Mouse (Mus musculus) midbrain, postnatal 0 days (tissue): ENCODE measurements at regions not wholly inside any gene's neighbourhood (a gene's known extent, or its start where the extent isn't known, plus 50 kb on each side); places are given as distances from the start of the nearest gene placed in this dataset.

ENCODE experiments used
- ATAC-seq: fragments of 200-750 bp; cut with Nextera tagmentation; 2 replicates; pipeline ENCODE4 v1.8.0; 2017; ENCODE audit warnings: moderate number of reproducible peaks, mild to moderate bottlenecking, moderate TSS enrichment, moderate library complexity; ENCODE audit not compliant: low FRiP score
- DNase-seq: peaks from one replicate; pipeline ENCODE4 v3.0.0-alpha.2; 2015; ENCODE audit warnings: low spot score
- H3K27ac ChIP-seq: fragments of 300-500 bp; sonication (generic); 2 replicates; pipeline ENCODE4 v1.5.1; 2014; ENCODE audit warnings: low read depth, mild to moderate bottlenecking, low read length, mixed read lengths
- H3K27me3 ChIP-seq: fragments of 300-500 bp; sonication (generic); 2 replicates; pipeline ENCODE4 v1.6.1; 2014; ENCODE audit warnings: low read length, control low read depth, mixed read lengths; ENCODE audit not compliant: insufficient read depth
- H3K36me3 ChIP-seq: fragments of 300-500 bp; sonication (generic); 2 replicates; pipeline ENCODE4 v1.6.1; 2014; ENCODE audit warnings: low read length, control low read depth, mixed read lengths; ENCODE audit not compliant: insufficient read depth
- H3K4me1 ChIP-seq: fragments of 300-500 bp; sonication (generic); 2 replicates; pipeline ENCODE4 v1.6.1; 2014; ENCODE audit warnings: mild to moderate bottlenecking, control low read depth, antibody characterized with exemption, low read length, mixed read lengths; ENCODE audit not compliant: insufficient read depth
- H3K4me2 ChIP-seq: fragments of 300-500 bp; sonication (generic); 2 replicates; pipeline ENCODE4 v1.6.1; 2014; ENCODE audit warnings: low read depth, mild to moderate bottlenecking, low read length, mixed read lengths; ENCODE audit not compliant: poor library complexity, severe bottlenecking
- H3K4me3 ChIP-seq: fragments of 300-500 bp; sonication (generic); 2 replicates; pipeline ENCODE4 v1.5.1; 2014; ENCODE audit warnings: low read depth, mild to moderate bottlenecking, low read length, moderate library complexity
- H3K9ac ChIP-seq: fragments of 300-500 bp; sonication (generic); replicated peaks from 2 replicates; pipeline ENCODE4 v1.6.1; 2014; ENCODE audit warnings: mild to moderate bottlenecking, low read length, moderate library complexity, mixed read lengths; ENCODE audit not compliant: poor library complexity, severe bottlenecking
- H3K9me3 ChIP-seq: fragments of 300-500 bp; sonication (generic); 2 replicates; pipeline ENCODE4 v1.6.1; 2016; ENCODE audit warnings: low read length, control low read depth
- CTCF ChIP-seq: IDR thresholded peaks from 2 replicates; pipeline ENCODE4 v1.5.1; 2016; ENCODE audit warnings: antibody characterized with exemption, mild to moderate bottlenecking
- WGBS: fragments of 180-500 bp; shearing (Covaris S2); extraction: QIAGEN DNeasy Blood & Tissue Kit; methylation state at CpG from one replicate; pipeline ENCODE4 v1.1.7; 2014; 5-methylcytosine and 5-hydroxymethylcytosine counted together

GRCm38 (mm10) chr16:21353111-21353510 is 69.8 kb upstream of the Vps8 start:
- H3K27ac ChIP-seq = no peak overlapping the region
- H3K9me3 ChIP-seq = no peaks in the 10 kb centered on the region
- H3K4me3 ChIP-seq = no peak overlapping the region
- H3K4me2 ChIP-seq = no peak overlapping the region
- H3K9ac ChIP-seq = no peak overlapping the region
- no peaks in the 10 kb centered on the region for H3K27me3 ChIP-seq
- WGBS = 57% methylated on average over 5 of the region's 5 CpGs
- no peak for ATAC-seq
- TF ChIP-seq CTCF = no peak
- DNase-seq = no peak
- H3K36me3 ChIP-seq = no peaks in the 10 kb centered on the region
- 0 out of 2 replicates have a peak, but pooled peaks cover 3% of the 10 kb centered on the region for H3K4me1 ChIP-seq

- no peak overlapping the region for H3K4me3 ChIP-seq
- WGBS = 18% methylated on average over 6 of the region's 6 CpGs
- DNase-seq = peak; percentile 38
- 0 out of 2 replicates have a peak, but pooled peaks cover 3% of the 10 kb centered on the region for H3K4me1 ChIP-seq
- H3K9me3 ChIP-seq = no peaks in the 10 kb centered on the region
- peak; percentile 41; the same call in 1 of the 2 replicates for ATAC-seq
- no peaks in the 10 kb centered on the region for H3K27me3 ChIP-seq
- H3K27ac ChIP-seq = no peak overlapping the region
- no peak for TF ChIP-seq CTCF
- H3K36me3 ChIP-seq = no peaks in the 10 kb centered on the region
- H3K9ac ChIP-seq = no peak overlapping the region
- H3K4me2 ChIP-seq = no peak overlapping the region
Observed at GRCm38 (mm10) chr16:21353545-21353944, 69.4 kb upstream of the Vps8 start.

DNA sequence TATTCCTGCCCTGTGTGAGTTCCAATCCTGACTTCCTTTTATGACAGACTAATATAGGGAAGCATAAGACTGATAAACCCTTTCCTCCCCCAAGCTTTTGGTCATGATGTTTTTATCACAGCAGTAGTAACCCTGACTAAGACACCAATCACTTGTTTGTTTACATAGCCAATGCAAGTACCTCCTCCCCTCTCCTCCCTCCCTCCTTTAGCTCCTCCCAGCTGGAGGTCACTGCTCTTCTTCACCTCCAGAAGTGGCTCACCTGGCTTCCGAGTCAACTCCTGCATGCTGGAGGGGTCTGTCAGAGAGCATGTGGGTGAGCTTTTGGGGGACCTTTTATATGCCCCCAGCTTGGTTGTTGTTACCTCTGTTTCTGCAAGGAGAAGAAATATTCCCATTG is 67.3 kb upstream of the Vps8 start:
- ATAC-seq (no peak), DNase-seq (no peak)
- Histone ChIP-seq H3K9me3 (no peaks in the 10 kb centered on the region), H3K9ac (no peak overlapping the region), H3K27me3 (no peaks in the 10 kb centered on the region), H3K4me2 (no peak overlapping the region), H3K4me1 (0 out of 2 replicates have a peak, but pooled peaks cover 3% of the 10 kb centered on the region), H3K27ac (no peak overlapping the region), H3K36me3 (no peaks in the 10 kb centered on the region), H3K4me3 (no peak overlapping the region)
- TF ChIP-seq CTCF = no peak
- 85% methylated on average over 1 of the region's 1 CpGs for WGBS

DNA sequence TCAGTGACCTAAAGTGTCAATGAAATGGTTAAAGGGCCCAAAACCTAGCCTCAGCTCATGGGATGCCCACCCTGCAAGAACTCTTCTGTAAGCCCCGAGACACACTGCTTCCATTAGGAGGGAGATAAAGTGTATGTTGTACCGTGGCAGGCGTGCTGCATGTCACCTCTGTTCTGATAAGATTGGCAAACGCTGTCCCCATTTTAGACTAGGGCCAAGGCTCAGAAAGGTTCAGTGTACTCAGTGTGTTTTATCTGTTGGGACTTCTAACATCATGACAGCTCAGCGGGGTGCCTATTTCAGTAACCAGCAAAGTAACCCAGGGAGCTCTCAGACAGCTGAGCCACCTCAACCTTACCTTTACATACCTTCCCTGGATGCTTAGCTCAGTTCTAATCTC is 65.5 kb upstream of the Vps8 start:
- DNase-seq = no peak

DNA sequence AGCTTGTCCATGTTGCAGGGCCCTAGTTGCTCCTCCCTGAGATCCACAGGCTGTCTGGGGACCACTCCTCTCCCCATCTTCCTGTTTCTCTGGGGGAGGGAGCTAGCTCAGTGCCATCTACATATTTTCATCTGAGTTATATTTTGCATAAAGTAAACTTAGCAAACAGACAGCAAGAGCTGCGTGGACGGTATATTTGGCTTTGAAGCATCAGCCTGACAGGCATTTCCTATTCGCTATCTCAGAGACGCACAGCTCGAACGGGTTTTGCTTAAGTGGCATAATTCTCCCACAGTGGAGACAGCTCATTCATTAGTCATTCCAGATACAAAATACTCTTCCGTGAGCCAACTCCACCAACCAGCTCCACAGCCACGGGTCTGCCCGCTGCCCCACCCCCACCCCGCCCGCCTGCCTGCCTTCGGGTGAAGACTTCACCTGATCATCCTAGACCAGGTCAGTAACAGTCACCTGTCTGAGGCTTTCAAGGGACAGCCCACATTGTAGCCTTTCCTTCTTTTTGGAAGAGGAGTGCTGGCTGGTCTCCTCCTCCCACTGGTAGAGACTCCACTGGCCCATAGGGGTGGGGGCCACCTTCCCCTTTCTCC is 64.5 kb upstream of the Vps8 start:
- TF ChIP-seq CTCF = no peak
- no peak overlapping the region for H3K27ac ChIP-seq
- H3K36me3 ChIP-seq = no peaks in the 10 kb centered on the region
- ATAC-seq = no peak
- no peak for DNase-seq
- H3K27me3 ChIP-seq = no peaks in the 10 kb centered on the region
- no peak overlapping the region for H3K4me3 ChIP-seq
- H3K9ac ChIP-seq = no peak overlapping the region
- 41% methylated on average over 12 of the region's 12 CpGs for WGBS
- no peaks in the 10 kb centered on the region for H3K9me3 ChIP-seq
- H3K4me1 ChIP-seq = 0 out of 2 replicates have a peak, but pooled peaks cover under 1% of the 10 kb centered on the region
- no peak overlapping the region for H3K4me2 ChIP-seq

More for the DNA sequence above, 65.5 kb upstream of the Vps8 start:
- H3K9ac ChIP-seq = no peak overlapping the region
- no peak for TF ChIP-seq CTCF
- ATAC-seq = no peak
- 0 out of 2 replicates have a peak, but pooled peaks cover 3% of the 10 kb centered on the region for H3K4me1 ChIP-seq
- H3K27ac ChIP-seq = no peak overlapping the region
- H3K9me3 ChIP-seq = no peaks in the 10 kb centered on the region
- H3K27me3 ChIP-seq = no peaks in the 10 kb centered on the region
- no peak overlapping the region for H3K4me3 ChIP-seq
- H3K36me3 ChIP-seq = no peaks in the 10 kb centered on the region
- no peak overlapping the region for H3K4me2 ChIP-seq
- WGBS = 69% methylated on average over 5 of the region's 5 CpGs

GRCm38 (mm10) chr16:21359459-21359858 is 63.5 kb upstream of the Vps8 start:
- ATAC-seq (no peak), DNase-seq (no peak)
- H3K4me1 ChIP-seq = no peaks in the 10 kb centered on the region
- no peaks in the 10 kb centered on the region for H3K27me3 ChIP-seq
- no peak overlapping the region for H3K4me2 ChIP-seq
- H3K9ac ChIP-seq = no peak overlapping the region
- no peaks in the 10 kb centered on the region for H3K9me3 ChIP-seq
- TF ChIP-seq CTCF = no peak
- H3K27ac ChIP-seq = no peak overlapping the region
- no peaks in the 10 kb centered on the region for H3K36me3 ChIP-seq
- no peak overlapping the region for H3K4me3 ChIP-seq
- 74% methylated on average over 4 of the region's 4 CpGs for WGBS
